Mouse (Mus musculus) testis, adult 2 months (tissue): Measurements from ENCODE around the gene Clasp1.

Experiments used
- CTCF ChIP-seq: fragments of 200-500 bp; IDR thresholded peaks from 2 replicates; pipeline ENCODE4 v1.5.1; 2012; ENCODE audit warnings: low read depth, mild to moderate bottlenecking, inconsistent platforms, low read length, moderate library complexity; ENCODE audit not compliant: control insufficient read depth, insufficient read depth, insufficient replicate concordance
- POLR2A ChIP-seq: fragments of 200-500 bp; IDR thresholded peaks from 2 replicates; pipeline ENCODE4 v1.6.1; 2012; ENCODE audit warnings: low read depth, mild to moderate bottlenecking, inconsistent platforms, low read length, moderate library complexity; ENCODE audit not compliant: control insufficient read depth

GRCm38 (mm10) chr1:118444988-118445387 is 56.1 kb downstream of the Clasp1 start:
- no peak for TF ChIP-seq CTCF
- no peak for TF ChIP-seq POLR2A
